Mouse (Mus musculus) CD4-positive, CD25-positive, alpha-beta regulatory T cell, adult 2 months (primary cell): ENCODE measurements around the gene Rasa4.
"Not testable (repeated sequence)": the region's sequence is repeated elsewhere in the genome, so short reads cannot be mapped to it uniquely, and the experiment has no call there.

Source experiments
- DNase-seq: peaks from one replicate; pipeline ENCODE4 v3.0.0-alpha.2; 2012; ENCODE audit warnings: low read depth, low spot score

Gene Rasa4

DNA sequence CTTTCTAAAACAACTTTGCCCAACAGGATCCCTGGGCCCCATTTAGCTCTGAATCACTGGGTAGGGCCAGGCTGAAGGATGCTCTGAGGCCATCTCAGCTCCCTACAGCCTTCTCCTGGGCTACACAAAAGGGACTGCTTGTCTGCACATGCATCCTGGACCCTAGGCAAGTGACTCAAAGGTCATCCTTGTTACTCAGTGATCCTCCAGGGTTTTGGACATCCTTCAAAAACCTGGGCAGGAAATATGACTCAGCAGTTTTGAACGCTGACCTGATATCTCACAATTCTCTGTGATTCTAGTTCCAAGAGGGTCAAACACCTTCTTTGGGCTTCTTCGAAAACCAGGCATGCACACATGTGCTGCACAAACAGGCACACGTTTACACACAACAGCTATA is 25.3 kb downstream of the Rasa4 start:
- no peak for DNase-seq

- not testable (repeated sequence) for DNase-seq
These were observed 29.8 kb downstream of the Rasa4 start for GRCm38 (mm10) chr5:136113546-136113945.

DNA sequence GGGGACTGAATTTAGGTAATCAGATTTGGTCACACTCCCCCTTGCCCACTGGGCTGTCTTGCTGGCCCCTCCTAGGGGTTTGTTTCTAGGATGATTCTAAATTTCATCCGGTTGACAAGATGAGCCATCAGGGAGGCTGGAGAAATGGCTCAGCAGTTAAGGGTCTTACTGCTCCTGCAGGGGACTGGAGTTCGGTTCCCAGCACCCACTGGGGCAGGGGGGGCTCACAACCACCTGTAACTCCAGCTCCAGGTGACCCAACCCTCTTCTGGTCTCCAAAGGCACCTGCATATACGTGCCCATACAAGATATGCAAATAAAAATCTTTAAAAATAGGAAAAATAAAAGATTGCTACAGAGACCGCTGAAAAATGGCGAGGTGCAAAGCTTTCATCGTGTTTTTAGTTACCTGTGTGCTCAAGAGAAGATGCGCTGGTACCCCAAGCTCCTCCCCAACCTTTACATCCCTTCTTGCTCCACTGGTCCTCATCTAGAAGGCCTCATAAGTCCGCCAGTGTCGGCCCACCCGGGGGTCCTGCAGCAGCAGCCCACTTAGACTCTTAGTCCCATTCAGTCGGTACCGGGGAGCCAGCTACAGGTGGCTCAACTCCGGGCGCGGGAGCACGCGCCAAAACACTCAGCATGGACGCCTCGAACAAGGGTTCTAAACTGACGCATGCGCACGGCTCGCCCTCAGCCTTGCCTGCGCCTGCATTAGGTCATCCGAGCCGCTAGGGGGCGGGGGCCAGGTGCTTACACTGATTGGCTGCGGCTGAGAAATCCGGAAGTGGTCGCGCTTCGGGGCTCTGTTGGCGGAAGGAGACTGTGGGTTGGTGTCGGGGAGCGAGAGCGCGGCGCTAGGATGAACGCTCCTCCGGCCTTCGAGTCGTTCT is 32.4 kb downstream of the Rasa4 start, which contains the start of gene Polr2j:
Gene Polr2j, plus strand, starts transcription at position 741 of the 893 bp plus-strand sequence.
- DNase-seq = peak; percentile 99

- DNase-seq = no peak
These were observed 33.0 kb downstream of the Rasa4 start for GRCm38 (mm10) chr5:136116784-136117112.

GRCm38 (mm10) chr5:136122165-136122564 is 38.4 kb downstream of the Rasa4 start:
- DNase-seq = no peak

DNA sequence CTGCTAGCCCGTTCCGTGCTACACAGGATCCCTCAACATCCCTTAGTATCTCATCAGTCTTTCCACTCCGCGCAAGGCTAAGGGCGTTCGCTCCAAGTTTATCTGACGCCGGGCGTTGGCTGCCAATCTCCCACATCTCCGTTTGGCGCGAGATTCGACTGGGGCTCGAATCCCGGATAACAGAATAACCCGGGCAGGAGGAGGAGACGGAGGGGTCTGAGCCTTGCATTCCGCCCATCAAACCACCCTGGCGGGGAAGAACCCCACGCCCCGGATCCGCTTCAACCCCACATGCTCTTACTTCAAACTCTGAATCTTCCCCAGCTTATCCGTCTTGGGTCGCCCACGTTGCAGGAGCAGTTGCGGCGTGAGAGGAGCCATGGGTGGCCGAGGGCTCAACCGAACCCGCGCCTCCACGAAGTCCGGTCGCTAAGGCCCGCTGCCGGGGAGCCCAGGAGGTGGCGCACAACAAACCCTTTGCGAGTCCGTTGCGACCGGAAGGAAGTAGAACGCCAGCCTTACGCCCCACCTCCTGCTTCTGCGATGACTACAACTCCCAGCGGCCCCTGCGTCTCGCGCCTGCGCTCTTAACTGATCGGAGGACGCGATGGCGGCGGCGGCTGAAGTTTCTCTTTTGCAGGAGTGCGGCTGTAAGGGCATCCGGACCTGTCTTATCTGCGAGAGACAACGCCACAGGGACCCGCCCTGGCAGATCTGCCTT is 52.0 kb downstream of the Rasa4 start, which contains the start of the genes Lrwd1 and Alkbh4:
Gene Lrwd1, minus strand, starts transcription at position 504 of the 721 bp plus-strand sequence.
Gene Alkbh4, plus strand, starts transcription at position 576 of the 721 bp plus-strand sequence.
- peak; percentile 98 for DNase-seq

- no peak for DNase-seq
These were observed 52.7 kb downstream of the Rasa4 start for GRCm38 (mm10) chr5:136136292-136136990.

DNA sequence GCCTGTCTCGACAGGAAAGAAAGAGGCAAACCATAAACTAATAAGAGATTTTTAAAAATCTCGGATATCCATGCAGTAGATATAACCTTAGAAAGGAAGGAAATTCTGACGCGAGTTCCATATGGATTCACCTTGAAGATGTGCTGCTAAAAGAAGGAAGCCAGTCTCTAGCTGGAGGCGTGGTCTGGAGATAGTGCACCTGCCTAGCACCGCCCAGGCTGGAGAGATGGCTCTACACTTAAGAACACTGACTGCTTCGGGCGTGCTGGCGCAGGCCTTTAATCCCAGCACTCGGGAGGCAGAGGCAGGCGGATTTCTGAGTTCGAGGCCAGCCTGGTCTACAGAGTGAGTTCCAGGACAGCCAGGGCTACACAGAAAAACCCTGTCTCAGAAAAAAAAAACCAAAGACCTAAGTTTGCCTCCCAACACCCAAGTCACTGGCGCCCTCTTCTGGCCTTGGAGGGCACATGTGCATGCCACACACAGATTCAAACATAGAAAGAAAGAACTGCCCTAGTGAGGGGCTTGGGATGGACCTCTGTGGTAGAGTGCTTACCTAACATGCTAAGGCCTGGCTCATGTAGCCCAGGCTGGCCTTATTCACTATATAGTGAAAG is 54.0 kb downstream of the Rasa4 start:
- peak; percentile 88 for DNase-seq

DNA sequence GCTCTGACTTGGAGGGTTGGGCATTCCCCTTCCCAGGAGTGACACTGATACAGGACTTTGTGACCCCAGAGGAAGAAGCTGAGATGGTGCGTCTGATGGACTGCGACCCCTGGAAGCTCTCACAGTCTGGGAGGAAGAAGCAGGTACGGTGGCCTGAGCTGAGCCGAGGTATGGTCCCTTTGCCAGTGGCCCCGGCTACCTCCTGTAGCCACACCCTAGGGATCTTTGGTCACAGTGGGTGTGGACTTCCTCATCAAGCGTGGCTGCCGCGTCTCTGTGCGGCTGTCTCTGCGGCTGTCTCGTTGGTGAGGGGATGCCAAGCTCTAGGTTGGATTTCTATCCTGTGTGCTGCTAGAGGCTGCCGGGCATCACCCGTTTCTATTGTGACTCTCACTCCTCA is 55.7 kb downstream of the Rasa4 start:
- no peak for DNase-seq

DNA sequence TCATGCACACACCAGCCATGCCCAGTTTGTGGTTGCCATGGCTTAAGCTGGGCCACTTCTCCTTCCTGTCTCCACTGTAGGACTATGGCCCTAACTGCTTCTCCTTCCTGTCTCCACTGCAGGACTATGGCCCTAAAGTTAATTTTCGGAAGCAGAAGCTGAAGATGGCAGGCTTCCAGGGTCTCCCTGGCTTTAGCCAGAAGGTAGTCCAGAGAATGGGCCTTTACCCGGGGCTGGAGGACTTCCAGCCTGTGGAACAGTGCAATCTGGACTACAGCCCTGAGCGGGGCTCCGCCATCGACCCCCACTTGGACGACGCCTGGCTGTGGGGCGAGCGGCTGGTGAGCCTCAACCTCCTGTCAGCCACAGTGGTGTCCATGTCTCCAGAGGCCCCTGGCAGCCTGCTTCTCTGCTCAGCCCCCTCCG is 56.4 kb downstream of the Rasa4 start:
- no peak for DNase-seq

GRCm38 (mm10) chr5:136142746-136143145 is 59.0 kb downstream of the Rasa4 start:
- peak; percentile 63 for DNase-seq

DNA sequence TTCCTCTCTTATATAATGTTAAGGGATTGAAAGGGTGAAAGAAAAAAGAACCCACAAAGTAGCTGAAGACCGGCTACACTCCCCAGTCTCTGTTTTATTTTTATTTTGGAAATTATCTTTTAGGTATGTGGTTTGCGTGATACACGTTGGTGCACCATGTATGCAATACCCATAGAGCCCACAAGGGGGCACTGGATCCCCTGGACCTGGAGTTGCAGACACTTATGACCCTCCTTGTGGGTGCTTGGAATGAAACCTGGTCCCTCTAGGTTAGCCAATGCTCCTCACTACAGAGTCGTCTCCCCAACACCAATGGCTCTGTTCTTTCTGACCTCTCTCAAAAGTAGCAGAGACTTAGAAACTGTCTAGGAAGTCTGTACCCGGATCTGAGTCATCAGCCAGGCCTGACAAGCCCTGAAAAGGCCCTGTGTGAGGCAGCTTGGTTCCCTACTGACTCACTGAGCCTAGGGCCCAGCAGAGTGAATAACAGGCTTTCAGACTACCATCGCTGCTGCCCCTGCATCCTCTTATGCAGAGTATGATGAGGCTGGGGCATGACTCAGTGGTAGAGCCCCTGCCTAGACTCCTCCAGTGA is 59.5 kb downstream of the Rasa4 start:
- DNase-seq = peak; percentile 56

- no peak for DNase-seq
These were observed 61.1 kb downstream of the Rasa4 start for GRCm38 (mm10) chr5:136144606-136145430.

DNA sequence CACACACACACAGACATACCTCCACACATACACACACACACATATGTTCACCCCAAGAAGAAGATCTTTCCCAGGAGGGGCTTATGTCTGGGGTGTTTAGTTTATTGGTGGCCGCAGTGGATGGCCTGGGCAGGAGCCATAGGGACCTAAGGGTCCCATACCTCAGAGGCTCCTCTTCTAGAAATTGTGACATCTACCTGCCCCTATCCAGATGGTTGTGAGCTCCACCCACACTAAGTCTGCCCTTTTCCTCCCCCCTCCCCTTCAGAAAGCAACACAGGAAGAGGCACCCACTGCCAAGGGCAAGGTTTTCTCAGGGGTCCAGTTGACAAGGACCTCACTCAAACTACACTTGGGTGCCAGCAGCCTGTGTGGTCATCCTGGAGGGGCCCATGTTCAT is 63.2 kb downstream of the Rasa4 start:
- peak; percentile 69 for DNase-seq

DNA sequence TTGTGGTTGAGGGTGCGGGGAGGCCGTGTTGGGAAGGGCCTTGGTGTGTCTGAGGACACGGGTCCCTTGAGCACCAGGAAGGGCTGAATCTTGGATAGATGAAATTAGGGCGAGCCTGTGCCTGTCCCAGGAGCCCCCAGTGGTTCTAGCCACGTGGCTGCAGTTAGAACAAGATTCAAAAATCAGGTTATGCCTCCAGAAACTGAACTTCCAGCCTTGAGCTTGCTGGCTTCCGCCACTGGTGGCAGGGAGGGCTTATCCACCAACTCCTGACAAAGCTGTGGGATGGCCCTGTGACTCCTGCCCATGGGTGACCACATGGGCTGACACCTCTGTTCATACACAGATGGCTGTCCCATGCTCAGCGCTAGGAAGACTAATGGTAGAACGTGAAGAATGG is 64.0 kb downstream of the Rasa4 start:
- DNase-seq = no peak

- DNase-seq = peak; percentile 46
These were observed 65.4 kb downstream of the Rasa4 start for GRCm38 (mm10) chr5:136149134-136149576.

DNA sequence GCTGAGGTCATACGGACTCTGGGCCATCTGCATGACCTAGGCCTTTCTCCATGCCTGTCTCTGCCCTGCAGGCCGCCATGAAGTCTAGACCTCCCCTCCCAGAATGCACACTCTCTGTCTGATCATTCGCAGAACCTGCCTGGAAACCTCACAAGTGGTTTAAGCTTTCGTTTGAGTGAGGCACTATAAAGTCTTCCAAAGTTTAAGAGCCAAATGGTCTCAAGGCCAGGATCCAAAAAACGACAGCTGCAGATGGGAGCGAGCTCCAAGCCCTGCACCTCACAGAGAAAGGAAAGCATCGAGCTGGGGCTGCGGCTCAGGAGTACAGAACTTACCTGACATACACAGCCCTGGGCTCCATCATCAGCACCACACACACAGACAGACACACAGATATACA is 68.6 kb downstream of the Rasa4 start:
- no peak for DNase-seq

GRCm38 (mm10) chr5:136155399-136155798 is 71.7 kb downstream of the Rasa4 start:
- DNase-seq = peak; percentile 33

DNA sequence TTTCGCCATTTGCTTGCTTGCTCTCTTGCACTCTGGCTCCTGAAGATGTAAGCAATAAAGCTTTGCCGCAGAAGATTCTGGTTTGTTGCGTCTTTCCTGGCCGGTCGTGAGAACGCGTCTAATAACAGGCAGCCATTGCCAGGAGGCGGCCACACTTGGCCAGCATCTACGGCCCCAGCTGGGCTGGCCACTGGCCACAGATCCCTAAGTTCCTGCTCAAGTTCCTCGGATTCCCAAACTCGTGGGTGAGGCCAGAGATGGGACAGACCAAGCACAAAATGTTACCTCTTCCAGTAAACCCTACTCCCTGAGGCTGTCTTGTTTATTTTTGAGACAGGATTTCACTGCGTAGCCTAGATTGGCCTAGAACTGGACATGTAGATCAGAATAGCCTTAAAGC is 76.4 kb downstream of the Rasa4 start:
- not testable (repeated sequence) for DNase-seq
